Mouse (Mus musculus): Measurements from ENCODE around the gene Tpst1.
A peak's percentile ranks its signal among the peaks of the same experiment; 100 is the strongest.

DNA sequence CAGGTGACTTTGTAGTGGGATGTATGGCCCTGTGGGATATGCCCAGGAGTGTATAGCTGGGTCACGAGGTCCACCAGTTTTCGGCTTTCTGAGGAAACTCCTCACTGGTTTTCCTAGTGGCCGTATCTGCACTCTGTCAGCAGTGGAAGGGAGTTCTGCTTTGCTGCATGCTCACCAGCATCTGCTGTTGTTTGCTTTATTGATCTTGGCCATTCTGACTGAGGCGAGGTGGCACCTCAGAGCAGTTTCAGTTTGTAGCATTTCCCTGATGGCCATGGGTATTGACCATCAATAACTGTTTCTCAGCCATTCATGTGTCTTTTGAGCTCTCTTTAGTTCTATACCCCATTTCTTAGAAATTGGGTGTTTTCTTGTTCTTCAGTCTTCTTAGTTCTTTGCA lies 17.4 kb upstream of the Tpst1 start:
- TF ChIP-seq POLR2A (IDR thresholded peaks at IDR 0.05; ENCODE audit: extremely low read depth, insufficient read depth, low read length) (no peak), CTCF (IDR thresholded peaks at IDR 0.05; ENCODE audit: low read depth, low read length) (peak; percentile 27; the same call in 1 of the 2 replicates)
